Mouse (Mus musculus) ES-Bruce4 (cell line): ENCODE measurements at regions not wholly inside any gene's neighbourhood (a gene's known extent, or its start where the extent isn't known, plus 50 kb on each side); places are given as distances from the start of the nearest gene placed in this dataset.

Experiments used
- CTCF ChIP-seq: IDR thresholded peaks from one replicate; pipeline ENCODE4 v1.8.1; 2011; ENCODE audit warnings: low read depth, low read length
- POLR2A ChIP-seq: IDR thresholded peaks from one replicate; pipeline ENCODE4 v1.8.1; 2011; ENCODE audit warnings: low read length; ENCODE audit not compliant: insufficient read depth

GRCm38 (mm10) chr6:66381279-66381934, 153.8 kb upstream of the Mad2l1 start:
- no peak for TF ChIP-seq CTCF
- no peak for TF ChIP-seq POLR2A
